Mouse (Mus musculus) thymus, adult 2 months (tissue): ENCODE data around the gene Lrrn3.

Experiments used
- CTCF ChIP-seq: fragments of 200-500 bp; IDR thresholded peaks from 2 replicates; pipeline ENCODE4 v1.5.1; 2012; ENCODE audit warnings: mild to moderate bottlenecking, control low read depth, low read length, moderate library complexity, borderline replicate concordance; ENCODE audit not compliant: control insufficient read depth, poor library complexity, insufficient read depth; ENCODE audit errors: extremely low read depth
- POLR2A ChIP-seq: fragments of 200-500 bp; IDR thresholded peaks from 2 replicates; pipeline ENCODE4 v1.6.1; 2012; ENCODE audit warnings: mild to moderate bottlenecking, low read length, control low read depth, moderate library complexity; ENCODE audit not compliant: control insufficient read depth, poor library complexity, insufficient read depth; ENCODE audit errors: extremely low read depth

DNA sequence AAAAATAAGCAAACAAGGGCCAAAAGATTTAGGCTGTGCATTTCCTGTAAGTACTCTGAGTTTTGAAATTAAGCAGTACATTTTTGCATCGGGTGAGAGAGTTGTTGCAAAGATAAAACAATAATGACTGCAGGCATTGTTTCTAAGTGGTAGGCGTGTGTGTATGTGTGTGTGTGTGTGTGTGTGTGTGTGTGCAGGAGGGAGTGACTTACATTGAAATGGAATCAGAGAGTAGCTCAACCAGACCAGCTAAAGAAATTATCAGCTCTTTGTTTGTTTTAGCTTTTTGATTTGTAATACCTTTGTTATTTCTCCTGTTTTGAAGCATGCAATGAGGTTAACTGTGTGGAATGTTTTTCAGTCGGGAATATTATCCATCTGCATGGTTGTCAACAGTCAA is 84.3 kb downstream of the Lrrn3 start:
- TF ChIP-seq CTCF: no peak
- TF ChIP-seq POLR2A: no peak
